Mouse (Mus musculus) forebrain, embryonic 14.5 days (tissue): ENCODE results near the gene Eva1b. TPM values are rescaled to one million over a fixed set of nuclear protein-coding genes. Genes with fewer than 3 reads are reported as not detected.

Experiments used
- ATAC-seq: fragments of 200-750 bp; cut with Nextera tagmentation; 2 replicates; pipeline ENCODE4 v1.8.0; 2017; ENCODE audit warnings: mild to moderate bottlenecking, moderate library complexity
- DNase-seq: peaks from one replicate; pipeline ENCODE4 v3.0.0-alpha.2; 2015; ENCODE audit warnings: low spot score
- H3K27ac ChIP-seq: fragments of 300-500 bp; sonication (generic); 2 replicates; pipeline ENCODE4 v1.5.1; 2014; ENCODE audit warnings: low read depth, mild to moderate bottlenecking, control low read depth, low read length, moderate library complexity
- H3K27me3 ChIP-seq: fragments of 300-500 bp; sonication (generic); replicated peaks from 2 replicates; pipeline ENCODE4 v1.6.1; 2014; ENCODE audit warnings: low read length, control low read depth, mixed read lengths; ENCODE audit not compliant: control insufficient read depth, insufficient read depth
- H3K36me3 ChIP-seq: fragments of 300-500 bp; sonication (generic); 2 replicates; pipeline ENCODE4 v1.6.1; 2014; ENCODE audit warnings: low read length, control low read depth; ENCODE audit not compliant: control insufficient read depth, insufficient read depth
- H3K4me1 ChIP-seq: fragments of 300-500 bp; sonication (generic); 2 replicates; pipeline ENCODE4 v1.6.1; 2014; ENCODE audit warnings: antibody characterized with exemption, low read length, control low read depth; ENCODE audit not compliant: control insufficient read depth, insufficient read depth
- H3K4me2 ChIP-seq: fragments of 300-500 bp; sonication (generic); 2 replicates; pipeline ENCODE4 v1.6.1; 2014; ENCODE audit warnings: mild to moderate bottlenecking, control low read depth, low read length
- H3K4me3 ChIP-seq: fragments of 300-500 bp; sonication (generic); 2 replicates; pipeline ENCODE4 v1.5.1; 2014; ENCODE audit warnings: low read depth, low read length, control low read depth
- H3K9ac ChIP-seq: fragments of 300-500 bp; sonication (generic); 2 replicates; pipeline ENCODE4 v1.6.1; 2014; ENCODE audit warnings: mild to moderate bottlenecking, low read length, control low read depth, moderate library complexity
- H3K9me3 ChIP-seq: fragments of 300-500 bp; sonication (generic); replicated peaks from 2 replicates; pipeline ENCODE4 v1.6.1; 2016; ENCODE audit warnings: low read length, control low read depth, mixed read lengths; ENCODE audit not compliant: control insufficient read depth
- WGBS: fragments of 180-500 bp; shearing (Covaris S2); extraction: QIAGEN DNeasy Blood & Tissue Kit; methylation state at CpG from one replicate; pipeline ENCODE4 v1.1.7; 2014; 5-methylcytosine and 5-hydroxymethylcytosine counted together
- polyA plus RNA-seq: library from polyadenylated mRNA; unstranded; fragments of >200 nt; fragmentation: Nextera tagmentation; extraction: Ambion mirVana; gene quantifications from 2 replicates; pipeline ENCODE4 v1.2.1, GENCODE M21; 2014

Eva1b gene
- polyA plus RNA-seq, 1 experiment from 2014 or later: 13.4 TPM

GRCm38 (mm10) chr4:126149041-126149676, 1.6 kb downstream of the Eva1b start:
- ATAC-seq: no peak
- peaks cover 33% of the 10 kb centered on the region for H3K27me3 ChIP-seq

GRCm38 (mm10) chr4:126149798-126150197, 2.3 kb downstream of the Eva1b start:
- WGBS: 65% methylated on average over 10 of the region's 10 CpGs
- DNase-seq: no peak
- no peak for ATAC-seq
- Histone ChIP-seq H3K9me3 (no peaks in the 10 kb centered on the region), H3K36me3 (no peaks in the 10 kb centered on the region), H3K4me3 (0 out of 2 replicates have a peak overlapping the region, but pooled peaks have one; percentile 38), H3K4me1 (peaks cover 12% of the 10 kb centered on the region), H3K4me2 (peak overlapping the region; percentile 63; the same call in 1 of the 2 replicates), H3K27ac (no peak overlapping the region), H3K27me3 (peaks cover 33% of the 10 kb centered on the region), H3K9ac (no peak overlapping the region)

More at GRCm38 (mm10) chr4:126149041-126149676, 1.6 kb downstream of the Eva1b start:
- Histone ChIP-seq H3K4me3 (peak overlapping the region; percentile 38), H3K4me2 (peak overlapping the region; percentile 63), H3K9ac (peak overlapping the region; percentile 51), H3K36me3 (no peaks in the 10 kb centered on the region), H3K9me3 (no peaks in the 10 kb centered on the region), H3K4me1 (peaks cover 12% of the 10 kb centered on the region), H3K27ac (no peak overlapping the region)
- no peak for DNase-seq
- 33% methylated on average over 42 of the region's 42 CpGs for WGBS

GRCm38 (mm10) chr4:126150297-126150948, 2.9 kb downstream of the Eva1b start:
- Histone ChIP-seq H3K4me3 (no peak overlapping the region), H3K9ac (no peak overlapping the region), H3K4me2 (no peak overlapping the region), H3K27me3 (peaks cover 33% of the 10 kb centered on the region), H3K9me3 (no peaks in the 10 kb centered on the region), H3K4me1 (peaks cover 12% of the 10 kb centered on the region), H3K27ac (no peak overlapping the region), H3K36me3 (no peaks in the 10 kb centered on the region)
- ATAC-seq (no peak), DNase-seq (peak; percentile 30)
- WGBS: 57% methylated on average over 16 of the region's 16 CpGs

GRCm38 (mm10) chr4:126150949-126151320, 3.4 kb downstream of the Eva1b start:
- ATAC-seq (no peak), DNase-seq (no peak)
- H3K27me3 ChIP-seq: peaks cover 33% of the 10 kb centered on the region

GRCm38 (mm10) chr4:126151701-126152440, 4.3 kb downstream of the Eva1b start:
- no peak for ATAC-seq
- H3K36me3 ChIP-seq: no peaks in the 10 kb centered on the region
- no peak for DNase-seq
- no peak overlapping the region for H3K27ac ChIP-seq
- no peak overlapping the region for H3K4me3 ChIP-seq
- H3K9me3 ChIP-seq: no peaks in the 10 kb centered on the region
- WGBS: 83% methylated on average over 16 of the region's 16 CpGs
- peaks cover 33% of the 10 kb centered on the region for H3K27me3 ChIP-seq
- H3K4me1 ChIP-seq: peaks cover 12% of the 10 kb centered on the region
- H3K9ac ChIP-seq: no peak overlapping the region
- no peak overlapping the region for H3K4me2 ChIP-seq

More at GRCm38 (mm10) chr4:126150949-126151320, 3.4 kb downstream of the Eva1b start:
- H3K4me1 ChIP-seq: peaks cover 12% of the 10 kb centered on the region
- no peak overlapping the region for H3K4me2 ChIP-seq
- H3K9ac ChIP-seq: no peak overlapping the region
- no peak overlapping the region for H3K4me3 ChIP-seq
- 79% methylated on average over 6 of the region's 6 CpGs for WGBS
- H3K27ac ChIP-seq: no peak overlapping the region
- no peaks in the 10 kb centered on the region for H3K9me3 ChIP-seq
- H3K36me3 ChIP-seq: no peaks in the 10 kb centered on the region

- Histone ChIP-seq H3K36me3 (no peaks in the 10 kb centered on the region), H3K27me3 (peaks cover 27% of the 10 kb centered on the region), H3K4me1 (peaks cover 9% of the 10 kb centered on the region), H3K9ac (no peak overlapping the region), H3K4me2 (no peak overlapping the region), H3K27ac (no peak overlapping the region), H3K9me3 (no peaks in the 10 kb centered on the region), H3K4me3 (no peak overlapping the region)
- 62% methylated on average over 14 of the region's 14 CpGs for WGBS
- ATAC-seq (no peak), DNase-seq (no peak)
These were observed 5.3 kb downstream of the Eva1b start for GRCm38 (mm10) chr4:126152864-126153263.

GRCm38 (mm10) chr4:126155183-126155582, 7.6 kb downstream of the Eva1b start:
- peak overlapping the region; percentile 65; the same call in 1 of the 2 replicates for H3K27ac ChIP-seq
- WGBS: 79% methylated on average over 4 of the region's 4 CpGs

GRCm38 (mm10) chr4:126155869-126156268, 8.3 kb downstream of the Eva1b start:
- Histone ChIP-seq H3K27me3 (no peaks in the 10 kb centered on the region), H3K9ac (no peak overlapping the region), H3K4me1 (no peaks in the 10 kb centered on the region), H3K4me3 (no peak overlapping the region), H3K4me2 (no peak overlapping the region), H3K36me3 (no peaks in the 10 kb centered on the region), H3K27ac (peak overlapping the region; percentile 65; the same call in 1 of the 2 replicates), H3K9me3 (no peaks in the 10 kb centered on the region)
- DNase-seq (no peak), ATAC-seq (no peak)
- 68% methylated on average over 2 of the region's 2 CpGs for WGBS

More at GRCm38 (mm10) chr4:126155183-126155582, 7.6 kb downstream of the Eva1b start:
- no peak overlapping the region for H3K4me3 ChIP-seq
- peaks cover 4% of the 10 kb centered on the region; the same call in 1 of the 2 replicates for H3K27me3 ChIP-seq
- ATAC-seq (no peak), DNase-seq (peak; percentile 7)
- H3K9me3 ChIP-seq: no peaks in the 10 kb centered on the region
- no peak overlapping the region for H3K9ac ChIP-seq
- H3K4me1 ChIP-seq: no peaks in the 10 kb centered on the region
- no peaks in the 10 kb centered on the region for H3K36me3 ChIP-seq
- no peak overlapping the region for H3K4me2 ChIP-seq
